Mouse (Mus musculus) CH12.LX (cell line): ENCODE measurements around the gene Fam135a.

Experiments used
- CTCF ChIP-seq, 2 experiments: IDR thresholded peaks in 1 of 2; conservative IDR thresholded peaks in 1 of 2; 2 replicates each; pipeline ENCODE4 v1.5.1; 2011 to 2012; ENCODE audit warnings: low read depth in 2 of 2, low read length in 2 of 2, improper control_type of control experiment in 1 of 2, inconsistent platforms in 1 of 2, mild to moderate bottlenecking in 1 of 2, moderate library complexity in 1 of 2
- EP300 ChIP-seq: IDR thresholded peaks from 2 replicates; pipeline ENCODE4 v1.6.1; 2011; ENCODE audit warnings: low read length, improper control_type of control experiment
- POLR2A ChIP-seq: IDR thresholded peaks from 2 replicates; pipeline ENCODE4 v1.6.1; 2011; ENCODE audit warnings: low read depth, mild to moderate bottlenecking, improper control_type of control experiment, low read length
- RAD21 ChIP-seq: IDR thresholded peaks from 2 replicates; pipeline ENCODE4 v1.6.1; 2011; ENCODE audit warnings: low read depth, mild to moderate bottlenecking, low read length, improper control_type of control experiment, moderate library complexity
- RCOR1 ChIP-seq: conservative IDR thresholded peaks from 2 replicates; pipeline ENCODE4 v1.6.1; 2012; ENCODE audit warnings: low read depth, mild to moderate bottlenecking, inconsistent platforms, low read length, improper control_type of control experiment
- TBP ChIP-seq: conservative IDR thresholded peaks from 2 replicates; pipeline ENCODE4 v1.6.1; 2011; ENCODE audit warnings: low read depth, low read length, improper control_type of control experiment
- UBTF ChIP-seq: IDR thresholded peaks from 2 replicates; pipeline ENCODE4 v1.6.1; 2012; ENCODE audit warnings: low read depth, mild to moderate bottlenecking, inconsistent platforms, low read length, improper control_type of control experiment, moderate library complexity
- ZMIZ1 ChIP-seq: IDR thresholded peaks from 2 replicates; pipeline ENCODE4 v1.6.1; 2012; ENCODE audit warnings: low read depth, mild to moderate bottlenecking, inconsistent platforms, low read length, improper control_type of control experiment

DNA sequence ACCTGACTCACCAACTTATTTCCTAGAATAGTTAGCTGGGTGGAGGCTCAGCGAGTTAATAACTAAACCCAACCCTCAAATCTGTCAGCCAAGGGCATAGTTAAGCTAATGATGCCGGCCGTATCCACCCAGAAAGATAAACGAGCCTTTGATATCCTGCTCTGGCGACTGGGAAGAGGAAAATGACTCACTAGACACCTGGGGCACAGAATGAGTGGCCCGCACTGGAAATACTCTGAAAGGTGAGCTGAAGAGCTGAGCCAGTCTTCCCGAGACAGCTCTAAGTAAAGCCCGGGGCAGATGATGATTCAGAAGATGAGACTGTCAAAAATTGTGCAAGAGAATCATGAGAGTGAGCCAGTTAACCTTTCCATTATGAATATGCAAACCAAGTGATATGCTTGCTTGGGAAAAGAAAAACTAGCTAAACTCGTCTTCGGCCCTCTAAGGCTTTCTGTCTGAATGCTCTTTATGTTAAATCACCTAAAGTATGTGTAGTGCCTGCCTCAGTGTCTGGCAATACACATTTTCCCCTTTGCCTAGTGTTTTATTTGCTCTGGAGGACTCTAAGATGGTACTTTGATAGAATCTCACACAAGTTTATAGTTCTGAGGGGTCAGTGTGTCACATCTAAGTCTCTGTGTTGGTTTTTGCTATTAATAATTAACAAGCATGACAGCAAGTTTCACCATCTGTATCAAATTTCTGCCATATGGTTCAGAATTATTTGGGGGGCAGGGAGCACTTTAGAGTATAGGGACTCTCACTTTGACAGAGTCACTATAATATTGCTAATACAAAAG is 8.0 kb upstream of the Fam135a start:
- no peak for TF ChIP-seq CTCF (conservative IDR thresholded peaks at IDR 0.05 in 1 of 2, IDR thresholded peaks at IDR 0.05 in 1 of 2; ENCODE audit: low read depth in 2 of 2, low read length in 2 of 2)
- peak; percentile 57 for TF ChIP-seq EP300
- TF ChIP-seq POLR2A, result 0 out of 2 replicates have a peak, but pooled peaks have one; percentile 20
- peak; percentile 53; the same call in 1 of the 2 replicates for TF ChIP-seq TBP
- TF ChIP-seq RCOR1, result no peak
- no peak for TF ChIP-seq UBTF
- no peak for TF ChIP-seq RAD21
- TF ChIP-seq ZMIZ1, result no peak
